Mouse (Mus musculus) stomach, postnatal 0 days (tissue): ENCODE measurements around the gene Boc.

ENCODE experiments used
- CTCF ChIP-seq: IDR thresholded peaks from 2 replicates; pipeline ENCODE4 v1.5.1; 2016; ENCODE audit warnings: antibody characterized with exemption, low read depth, mild to moderate bottlenecking, moderate library complexity
- EP300 ChIP-seq: optimal IDR thresholded peaks from 2 replicates; pipeline ENCODE3; 2016; ENCODE audit warnings: antibody characterized with exemption

DNA sequence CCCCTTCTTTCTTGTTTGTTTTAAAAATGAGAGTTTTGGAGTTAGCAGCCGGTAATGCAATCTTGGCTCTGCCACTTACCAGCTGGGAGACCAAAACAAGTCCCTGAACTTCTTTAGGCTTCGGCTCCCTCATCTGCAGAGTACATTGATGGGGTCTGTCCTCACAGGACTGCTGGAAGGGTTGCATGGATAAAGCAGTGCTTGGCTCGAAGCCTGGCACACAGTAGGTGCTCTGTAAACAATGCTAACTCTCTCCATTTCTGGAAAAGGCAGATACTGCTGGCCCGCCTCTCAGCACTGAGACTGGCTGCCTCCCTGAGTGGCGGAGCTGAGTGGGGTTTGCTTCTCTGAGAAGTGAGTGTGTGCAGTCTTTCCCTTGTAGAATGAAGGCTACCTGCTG lies 7.2 kb downstream of the Boc start:
- no peak for TF ChIP-seq CTCF
- TF ChIP-seq EP300 = no peak
